7 mouse cellular contexts compared by ENCODE assay signal in the genomic region with DNA sequence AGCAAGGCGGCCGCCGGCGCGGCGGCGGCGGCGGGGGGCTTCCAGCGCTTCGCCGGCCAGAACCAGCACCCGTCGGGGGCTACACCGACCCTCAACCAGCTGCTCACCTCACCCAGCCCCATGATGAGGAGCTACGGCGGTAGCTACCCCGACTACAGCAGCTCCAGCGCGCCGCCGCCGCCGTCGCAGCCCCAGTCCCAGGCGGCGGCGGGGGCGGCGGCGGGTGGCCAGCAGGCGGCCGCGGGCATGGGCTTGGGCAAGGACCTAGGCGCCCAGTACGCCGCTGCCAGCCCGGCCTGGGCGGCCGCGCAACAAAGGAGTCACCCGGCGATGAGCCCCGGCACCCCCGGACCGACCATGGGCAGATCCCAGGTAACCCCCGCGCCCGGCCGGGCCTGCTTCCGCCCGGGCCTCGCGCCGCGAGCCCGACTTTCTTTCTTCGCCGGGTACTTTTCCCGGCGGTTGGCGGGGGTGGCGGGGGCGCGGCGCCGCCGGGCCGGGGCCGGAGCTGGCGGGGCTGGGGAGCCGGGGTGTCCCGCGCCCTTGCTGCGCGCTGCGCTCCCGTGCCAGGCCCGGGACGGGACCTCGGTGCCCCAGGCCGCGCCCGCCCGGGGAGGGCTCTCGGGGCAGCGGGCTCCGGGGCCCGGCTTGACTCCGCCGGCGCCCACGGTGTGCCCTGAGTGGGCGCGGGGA. TPM values are rescaled to one million over a fixed set of nuclear protein-coding genes. Genes with fewer than 3 reads are reported as not detected.
DNase-seq lines count a peak whose midpoint lies in the region; ATAC-seq and TF ChIP-seq lines count a peak whose summit lies in the region.

No protein-coding gene starts in this region.

- CTCF ChIA-PET in Patski (lab: Charles Lee): no interaction called here

- H3K4me3 ChIP-seq in heart, embryonic 10.5 days: peak overlapping the region; percentile 94
- peak overlapping the region; percentile 92 for H3K4me3 ChIP-seq in kidney, embryonic 16.5 days (ENCODE audit: low read length)

- H3K9me3 ChIP-seq in heart, embryonic 10.5 days: no peaks in the 10 kb centered on the region
- H3K9me3 ChIP-seq in kidney, embryonic 16.5 days (ENCODE audit: low read length): no peaks in the 10 kb centered on the region

- peak; percentile 14 for ATAC-seq in CD4-positive, CD25-positive, alpha-beta regulatory T cell, adult 4 months
- ATAC-seq in Patski: no peak
- ATAC-seq in kidney, embryonic 16.5 days (ENCODE audit: low FRiP score, low TSS enrichment): peak; percentile 31

- WGBS in heart, embryonic 10.5 days: 1% methylated on average over 83 of the region's 95 CpGs
- under 1% methylated on average over 44 of the region's 95 CpGs for WGBS in kidney, embryonic 16.5 days

- no peaks in the 10 kb centered on the region for H3K36me3 ChIP-seq in heart, embryonic 10.5 days
- H3K36me3 ChIP-seq in kidney, embryonic 16.5 days (ENCODE audit: insufficient read depth, low read length): no peaks in the 10 kb centered on the region

- TF ChIP-seq CTCF in Patski (IDR thresholded peaks at IDR 0.05): peak; percentile 47

- H3K4me1 ChIP-seq in heart, embryonic 10.5 days: peaks cover 7% of the 10 kb centered on the region
- H3K4me1 ChIP-seq in kidney, embryonic 16.5 days (ENCODE audit: insufficient read depth, low read length): peaks cover 24% of the 10 kb centered on the region

- peak overlapping the region; percentile 64 for H3K4me2 ChIP-seq in kidney, embryonic 16.5 days (replicated peaks; ENCODE audit: low read depth, low read length)

- peak overlapping the region; percentile 99 for H3K27ac ChIP-seq in heart, embryonic 10.5 days
- peak overlapping the region; percentile 100 for H3K27ac ChIP-seq in kidney, embryonic 16.5 days (ENCODE audit: low read length)

- POLR2A ChIA-PET in Patski (lab: Charles Lee): interaction anchor here (0.6 to 2.0 kb wide), 7 partner anchors 15 to 672 kb away, joined by 3 to 6 read pairs (median 4); no protein-coding TSS in a partner anchor

- H3K27me3 ChIP-seq in Patski: no peaks in the 10 kb centered on the region
- no peaks in the 10 kb centered on the region for H3K27me3 ChIP-seq in heart, embryonic 10.5 days (ENCODE audit: insufficient read depth, poor library complexity, severe bottlenecking)
- no peaks in the 10 kb centered on the region for H3K27me3 ChIP-seq in kidney, embryonic 16.5 days (ENCODE audit: insufficient read depth, low read length)

- H3K9ac ChIP-seq in kidney, embryonic 16.5 days (replicated peaks; ENCODE audit: low read length): peak overlapping the region; percentile 99

- no peak for DNase-seq in Patski (ENCODE audit: low read depth, low spot score)
- DNase-seq in embryo, embryonic 9.5 days (ENCODE audit: extremely low spot score): peak; percentile 59
- DNase-seq in heart, embryonic 10.5 days (ENCODE audit: low spot score): no peak
- DNase-seq in lung, postnatal 4 days: peak; percentile 69 to 75
- DNase-seq in spleen, postnatal 14 days (ENCODE audit: low spot score in 2 of 2): peak; percentile 30 to 55

- in situ Hi-C loops in Patski (cut with MboI; ENCODE audit: low pct_unique_long_range_greater_than_20kb): loop anchor here (10.0 kb wide), 1 partner anchor 361 kb away; no protein-coding TSS in a partner anchor

RNA-seq across cellular contexts. Expression of a gene that starts 2.1 kb away (rescaled TPM):
- 10 to 100 TPM; 12.5 to 16.0 TPM for polyA plus RNA-seq in CD4-positive, CD25-positive, alpha-beta regulatory T cell, adult 4 months (2017; shearing (Covaris generic))
- polyA plus RNA-seq in Patski (2021): 46.4 TPM
- 6.1 and 8.4 TPM in 2 replicates for polyA plus RNA-seq in heart, embryonic 10.5 days (2016; fragmentation: Nextera tagmentation; extraction: Ambion mirVana)
- 10.9 and 11.0 TPM in 2 replicates for polyA plus RNA-seq in kidney, embryonic 16.5 days (2015; fragmentation: Nextera tagmentation; extraction: Ambion mirVana)

Comparison
In these comparisons a context has a peak if more than half of its experiments do, and no peak if none do; other contexts are left out.
1. DNase-seq: peak in embryo, embryonic 9.5 days (single experiment), lung, postnatal 4 days (2 of 2) and spleen, postnatal 14 days (2 of 2); none in Patski (single experiment) and heart, embryonic 10.5 days (single experiment).